Mouse (Mus musculus): ENCODE data around the gene Pigk.

- TF ChIP-seq TAL1 (IDR thresholded peaks at IDR 0.05; ENCODE audit: low read length): no peak
- TF ChIP-seq GATA1 (IDR thresholded peaks at IDR 0.05; ENCODE audit: low read length): no peak
These were observed 107.3 kb downstream of the Pigk start for GRCm38 (mm10) chr3:152821202-152821601.

Data from erythroblast, embryonic 14.5 days (primary cell).